Mouse (Mus musculus) liver, postnatal 0 days (tissue): ENCODE data around the gene Chmp6.

Source experiments
- CTCF ChIP-seq: sonication (generic); IDR thresholded peaks from 2 replicates; pipeline ENCODE4 v1.5.1; 2016; ENCODE audit warnings: antibody characterized with exemption, low read depth
- EP300 ChIP-seq: IDR thresholded peaks from 2 replicates; pipeline ENCODE4 v1.6.1; 2016; ENCODE audit warnings: antibody characterized with exemption, low read depth, mild to moderate bottlenecking

DNA sequence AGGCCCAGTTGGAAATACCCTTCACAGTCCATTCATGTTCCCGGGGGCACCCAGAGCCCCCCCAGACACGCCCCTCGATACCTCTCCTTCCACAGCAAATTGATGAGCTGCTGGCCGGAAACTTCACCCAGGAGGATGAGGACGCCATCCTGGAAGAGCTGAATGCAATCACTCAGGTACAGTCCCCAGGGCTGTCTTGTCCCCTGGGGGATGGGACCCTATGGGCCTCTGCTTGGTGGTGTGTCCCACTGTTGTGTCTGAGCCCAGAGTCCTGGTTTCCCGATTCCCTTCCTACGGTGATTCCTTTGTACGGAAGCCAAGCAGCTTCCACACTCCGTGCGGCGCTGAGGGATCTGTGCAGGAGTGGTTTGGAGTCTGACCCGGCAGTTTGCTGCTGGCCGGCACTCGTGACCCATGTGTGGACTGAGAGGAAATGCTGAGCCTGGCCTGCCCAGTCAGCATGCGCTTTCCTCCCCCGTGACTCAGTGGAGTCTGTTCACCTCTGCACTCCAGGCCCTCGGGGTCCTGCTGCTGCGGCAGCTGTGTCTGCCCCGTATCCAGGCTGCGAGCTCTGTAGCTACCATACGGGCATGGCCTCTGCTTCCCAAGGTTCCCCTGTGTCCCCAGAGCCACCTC is 3.7 kb downstream of the Chmp6 start:
- TF ChIP-seq CTCF (no peak), EP300 (no peak)
